Mouse (Mus musculus): ENCODE data around the gene Gm10134. TPM values are rescaled to one million over a fixed set of nuclear protein-coding genes. Genes with fewer than 3 reads are reported as not detected.
"Not testable (repeated sequence)": the region's sequence is repeated elsewhere in the genome, so short reads cannot be mapped to it uniquely, and the experiment has no call there.

Gm10134 gene
- polyA plus RNA-seq, 1 experiment from 2014 or later, result not detected

- Histone ChIP-seq H3K4me1 (ENCODE audit: control insufficient read depth, insufficient read depth, low read length) (peaks cover 15% of the 10 kb centered on the region; the same call in 1 of the 2 replicates), H3K9me3 (replicated peaks; ENCODE audit: control insufficient read depth, low read length) (no peaks in the 10 kb centered on the region; the same call in 1 of the 2 replicates), H3K36me3 (ENCODE audit: control insufficient read depth, insufficient read depth, low read length) (peaks cover 32% of the 10 kb centered on the region), H3K27ac (ENCODE audit: low read depth, low read length) (no peak overlapping the region), H3K4me3 (ENCODE audit: low read depth, low read length) (no peak overlapping the region), H3K9ac (ENCODE audit: low read length) (no peak overlapping the region), H3K27me3 (replicated peaks; ENCODE audit: control insufficient read depth, insufficient read depth, low read length) (no peaks in the 10 kb centered on the region), H3K4me2 (ENCODE audit: low read length) (no peak overlapping the region)
- 92% methylated on average over 2 of the region's 2 CpGs for WGBS
- DNase-seq (ENCODE audit: low spot score) (no peak), ATAC-seq (no peak)
These were observed 35.3 kb upstream of the Gm10134 start for GRCm38 (mm10) chr2:28470591-28470990.

GRCm38 (mm10) chr2:28472011-28472410, 33.9 kb upstream of the Gm10134 start:
- not testable (repeated sequence) for ATAC-seq
- WGBS, result 89% methylated on average over 8 of the region's 8 CpGs

GRCm38 (mm10) chr2:28477993-28478392, 27.9 kb upstream of the Gm10134 start:
- H3K9ac ChIP-seq (ENCODE audit: low read length); ATAC-seq; H3K9me3 ChIP-seq (replicated peaks; ENCODE audit: control insufficient read depth, low read length); DNase-seq (ENCODE audit: low spot score); H3K4me3 ChIP-seq (ENCODE audit: low read depth, low read length); H3K27me3 ChIP-seq (replicated peaks; ENCODE audit: control insufficient read depth, insufficient read depth, low read length); H3K4me1 ChIP-seq (ENCODE audit: control insufficient read depth, insufficient read depth, low read length); H3K4me2 ChIP-seq (ENCODE audit: low read length); H3K36me3 ChIP-seq (ENCODE audit: control insufficient read depth, insufficient read depth, low read length); H3K27ac ChIP-seq (ENCODE audit: low read depth, low read length): not testable (repeated sequence)
- WGBS, result 87% methylated on average over 5 of the region's 5 CpGs

More at GRCm38 (mm10) chr2:28472011-28472410, 33.9 kb upstream of the Gm10134 start:
- not testable (repeated sequence) for H3K27ac ChIP-seq (ENCODE audit: low read depth, low read length); H3K9ac ChIP-seq (ENCODE audit: low read length); H3K9me3 ChIP-seq (replicated peaks; ENCODE audit: control insufficient read depth, low read length); DNase-seq (ENCODE audit: low spot score); H3K4me2 ChIP-seq (ENCODE audit: low read length); H3K4me1 ChIP-seq (ENCODE audit: control insufficient read depth, insufficient read depth, low read length); H3K4me3 ChIP-seq (ENCODE audit: low read depth, low read length); H3K27me3 ChIP-seq (replicated peaks; ENCODE audit: control insufficient read depth, insufficient read depth, low read length)
- peaks cover 32% of the 10 kb centered on the region for H3K36me3 ChIP-seq (ENCODE audit: control insufficient read depth, insufficient read depth, low read length)

- no peak for DNase-seq (ENCODE audit: low spot score)
- no peak overlapping the region for H3K27ac ChIP-seq (ENCODE audit: low read depth, low read length)
- no peak for ATAC-seq
These were observed 26.4 kb upstream of the Gm10134 start for GRCm38 (mm10) chr2:28479208-28480204.

GRCm38 (mm10) chr2:28483861-28484260, 22.0 kb upstream of the Gm10134 start:
- no peak overlapping the region for H3K9ac ChIP-seq (ENCODE audit: low read length)
- H3K4me3 ChIP-seq (ENCODE audit: low read depth, low read length), result no peak overlapping the region
- no peak overlapping the region for H3K27ac ChIP-seq (ENCODE audit: low read depth, low read length)
- WGBS, result 76% methylated on average over 2 of the region's 2 CpGs
- ATAC-seq (no peak), DNase-seq (ENCODE audit: low spot score) (no peak)
- no peaks in the 10 kb centered on the region for H3K9me3 ChIP-seq (replicated peaks; ENCODE audit: control insufficient read depth, low read length)
- no peaks in the 10 kb centered on the region for H3K4me1 ChIP-seq (ENCODE audit: control insufficient read depth, insufficient read depth, low read length)
- H3K36me3 ChIP-seq (ENCODE audit: control insufficient read depth, insufficient read depth, low read length), result no peaks in the 10 kb centered on the region
- H3K27me3 ChIP-seq (replicated peaks; ENCODE audit: control insufficient read depth, insufficient read depth, low read length), result no peaks in the 10 kb centered on the region
- no peak overlapping the region for H3K4me2 ChIP-seq (ENCODE audit: low read length)

More at GRCm38 (mm10) chr2:28479208-28480204, 26.4 kb upstream of the Gm10134 start:
- H3K4me1 ChIP-seq (ENCODE audit: control insufficient read depth, insufficient read depth, low read length), result no peaks in the 10 kb centered on the region
- no peak overlapping the region for H3K9ac ChIP-seq (ENCODE audit: low read length)
- no peaks in the 10 kb centered on the region for H3K27me3 ChIP-seq (replicated peaks; ENCODE audit: control insufficient read depth, insufficient read depth, low read length)
- no peak overlapping the region for H3K4me3 ChIP-seq (ENCODE audit: low read depth, low read length)
- H3K36me3 ChIP-seq (ENCODE audit: control insufficient read depth, insufficient read depth, low read length), result no peaks in the 10 kb centered on the region
- H3K9me3 ChIP-seq (replicated peaks; ENCODE audit: control insufficient read depth, low read length), result no peaks in the 10 kb centered on the region
- 84% methylated on average over 20 of the region's 20 CpGs for WGBS
- no peak overlapping the region for H3K4me2 ChIP-seq (ENCODE audit: low read length)

- H3K4me2 ChIP-seq (ENCODE audit: low read length), result no peak overlapping the region
- no peaks in the 10 kb centered on the region for H3K36me3 ChIP-seq (ENCODE audit: control insufficient read depth, insufficient read depth, low read length)
- H3K4me1 ChIP-seq (ENCODE audit: control insufficient read depth, insufficient read depth, low read length), result no peaks in the 10 kb centered on the region
- no peak overlapping the region for H3K9ac ChIP-seq (ENCODE audit: low read length)
- no peak overlapping the region for H3K4me3 ChIP-seq (ENCODE audit: low read depth, low read length)
- no peak for DNase-seq (ENCODE audit: low spot score)
- H3K27ac ChIP-seq (ENCODE audit: low read depth, low read length), result no peak overlapping the region
- no peaks in the 10 kb centered on the region for H3K27me3 ChIP-seq (replicated peaks; ENCODE audit: control insufficient read depth, insufficient read depth, low read length)
- WGBS, result 90% methylated on average over 2 of the region's 2 CpGs
- no peaks in the 10 kb centered on the region for H3K9me3 ChIP-seq (replicated peaks; ENCODE audit: control insufficient read depth, low read length)
- ATAC-seq, result no peak
These were observed 11.4 kb upstream of the Gm10134 start for GRCm38 (mm10) chr2:28494521-28494920.

GRCm38 (mm10) chr2:28495207-28495756, 10.6 kb upstream of the Gm10134 start:
- 89% methylated on average over 14 of the region's 14 CpGs for WGBS
- no peak overlapping the region for H3K27ac ChIP-seq (ENCODE audit: low read depth, low read length)
- no peaks in the 10 kb centered on the region for H3K36me3 ChIP-seq (ENCODE audit: control insufficient read depth, insufficient read depth, low read length)
- no peaks in the 10 kb centered on the region for H3K27me3 ChIP-seq (replicated peaks; ENCODE audit: control insufficient read depth, insufficient read depth, low read length)
- H3K9me3 ChIP-seq (replicated peaks; ENCODE audit: control insufficient read depth, low read length), result no peaks in the 10 kb centered on the region
- no peaks in the 10 kb centered on the region for H3K4me1 ChIP-seq (ENCODE audit: control insufficient read depth, insufficient read depth, low read length)
- DNase-seq (ENCODE audit: low spot score), result no peak
- no peak for ATAC-seq
- H3K4me2 ChIP-seq (ENCODE audit: low read length), result no peak overlapping the region
- no peak overlapping the region for H3K4me3 ChIP-seq (ENCODE audit: low read depth, low read length)
- no peak overlapping the region for H3K9ac ChIP-seq (ENCODE audit: low read length)

- 87% methylated on average over 16 of the region's 16 CpGs for WGBS
- ATAC-seq (no peak), DNase-seq (ENCODE audit: low spot score) (no peak)
- H3K9ac ChIP-seq (ENCODE audit: low read length), result no peak overlapping the region
- H3K9me3 ChIP-seq (replicated peaks; ENCODE audit: control insufficient read depth, low read length), result no peaks in the 10 kb centered on the region
- H3K36me3 ChIP-seq (ENCODE audit: control insufficient read depth, insufficient read depth, low read length), result no peaks in the 10 kb centered on the region
- H3K27me3 ChIP-seq (replicated peaks; ENCODE audit: control insufficient read depth, insufficient read depth, low read length), result no peaks in the 10 kb centered on the region
- H3K4me2 ChIP-seq (ENCODE audit: low read length), result no peak overlapping the region
- H3K4me1 ChIP-seq (ENCODE audit: control insufficient read depth, insufficient read depth, low read length), result no peaks in the 10 kb centered on the region
- H3K27ac ChIP-seq (ENCODE audit: low read depth, low read length), result no peak overlapping the region
- H3K4me3 ChIP-seq (ENCODE audit: low read depth, low read length), result no peak overlapping the region
These were observed 9.9 kb upstream of the Gm10134 start for GRCm38 (mm10) chr2:28495801-28496595.
